22 mouse cellular contexts compared by ENCODE assay signal in the genomic region with DNA sequence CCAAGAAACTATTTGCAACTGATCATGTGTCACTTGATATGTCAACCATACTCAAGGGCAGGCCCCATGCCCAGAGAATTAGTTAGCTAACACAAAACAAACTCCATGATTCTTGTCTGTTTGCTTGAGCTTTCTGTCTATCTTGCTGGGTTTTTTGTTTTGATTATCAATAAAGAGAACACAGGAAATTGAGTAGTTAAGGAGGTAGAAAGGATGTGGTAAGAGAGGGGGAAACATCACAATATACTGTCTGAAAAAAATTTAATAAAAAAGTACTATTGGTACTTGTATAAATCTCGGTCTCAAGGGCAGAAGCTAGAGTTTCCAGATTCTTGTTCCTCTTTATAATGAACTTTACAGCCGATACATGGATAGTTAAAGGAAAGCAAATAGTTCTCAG. TPM values are rescaled to one million over a fixed set of nuclear protein-coding genes. Genes with fewer than 3 reads are reported as not detected.
DNase-seq lines count a peak whose midpoint lies in the region; ATAC-seq and TF ChIP-seq lines count a peak whose summit lies in the region.
"Had no signal": no experiment of that assay in that cellular context is flagged by ENCODE, and none has a peak within 500 bp of the region (broad histone marks: within the 10 kb centered on the region; RNA-seq: fewer than 3 reads in every experiment).

No protein-coding gene starts in this region.

- peak; percentile 49 for DNase-seq in liver, adult 2 months (ENCODE audit: extremely low read depth, low read depth, low spot score)
- no peak for DNase-seq in liver, embryonic 11.5 days (ENCODE audit: low spot score)
- peak; percentile 6 to 13 for DNase-seq in CD8-positive naive resting alpha-beta T cell, adult 2 months (ENCODE audit: low read depth in 2 of 2, low spot score in 2 of 2)
- DNase-seq in left cerebral cortex, postnatal 25 days (ENCODE audit: low spot score in 2 of 2): no peak
- DNase-seq in midbrain, embryonic 11.5 days (ENCODE audit: low spot score, missing footprints): no peak
- DNase-seq: adrenal gland, postnatal 10 days; cerebellum, adult 11-12 months; cerebellum, adult 9-10 months; cerebellum, postnatal 25 days; gastrocnemius, postnatal 25 days; heart, adult 11 months; heart, postnatal 4 days; kidney, adult 9 months had no signal

- no peak for TF ChIP-seq POLR2A in liver, adult 2 months (IDR thresholded peaks at IDR 0.05; ENCODE audit: extremely low read depth, insufficient read depth, low read length)

- H3K4me3 ChIP-seq in liver, adult 2 months (ENCODE audit: insufficient read depth, low read depth, low read length): no peak overlapping the region
- no peak overlapping the region for H3K4me3 ChIP-seq in liver, embryonic 11.5 days (ENCODE audit: low read depth, low read length)
- no peak overlapping the region for H3K4me3 ChIP-seq in hindbrain, embryonic 12.5 days
- no peak overlapping the region for H3K4me3 ChIP-seq in midbrain, embryonic 11.5 days (ENCODE audit: low read depth, low read length)
- H3K4me3 ChIP-seq: embryonic facial prominence, embryonic 12.5 days; forebrain, embryonic 15.5 days; heart, embryonic 13.5 days had no signal

- TF ChIP-seq CTCF in liver, adult 2 months (IDR thresholded peaks at IDR 0.05; ENCODE audit: low read depth, low read length): no peak

- intact Hi-C loops in left cerebral cortex, postnatal 25 days (cut with DNase I): no loop called here

- H3K27ac ChIP-seq in liver, adult 2 months (replicated peaks; ENCODE audit: insufficient read depth, low read depth, low read length): no peak overlapping the region
- no peak overlapping the region for H3K27ac ChIP-seq in liver, embryonic 11.5 days (ENCODE audit: low read depth, low read length)
- H3K27ac ChIP-seq in hindbrain, embryonic 12.5 days: no peak overlapping the region
- no peak overlapping the region for H3K27ac ChIP-seq in midbrain, embryonic 11.5 days (ENCODE audit: low read depth, low read length)
- H3K27ac ChIP-seq: embryonic facial prominence, embryonic 12.5 days; forebrain, embryonic 15.5 days; heart, embryonic 13.5 days; hindbrain, embryonic 14.5 days had no signal

- H3K4me2 ChIP-seq in liver, embryonic 11.5 days: no peak overlapping the region
- no peak overlapping the region for H3K4me2 ChIP-seq in hindbrain, embryonic 12.5 days (replicated peaks)
- H3K4me2 ChIP-seq in midbrain, embryonic 11.5 days: no peak overlapping the region
- H3K4me2 ChIP-seq: embryonic facial prominence, embryonic 12.5 days; forebrain, embryonic 15.5 days; heart, embryonic 13.5 days; hindbrain, embryonic 14.5 days had no signal

- peaks cover 4% of the 10 kb centered on the region for H3K36me3 ChIP-seq in liver, adult 2 months (ENCODE audit: control insufficient read depth, insufficient read depth, low read length)
- no peaks in the 10 kb centered on the region for H3K36me3 ChIP-seq in liver, embryonic 11.5 days (ENCODE audit: control insufficient read depth, insufficient read depth, low read length)
- H3K36me3 ChIP-seq in hindbrain, embryonic 12.5 days: no peaks in the 10 kb centered on the region
- H3K36me3 ChIP-seq in midbrain, embryonic 11.5 days (ENCODE audit: control insufficient read depth, insufficient read depth, low read length): no peaks in the 10 kb centered on the region
- H3K36me3 ChIP-seq: embryonic facial prominence, embryonic 12.5 days; forebrain, embryonic 15.5 days; G1E had no signal

- H3K27me3 ChIP-seq in liver, adult 2 months (ENCODE audit: control insufficient read depth, insufficient read depth, low read length): no peaks in the 10 kb centered on the region
- no peaks in the 10 kb centered on the region for H3K27me3 ChIP-seq in liver, embryonic 11.5 days (replicated peaks; ENCODE audit: control insufficient read depth, insufficient read depth, low read length)
- H3K27me3 ChIP-seq in hindbrain, embryonic 12.5 days: no peaks in the 10 kb centered on the region
- H3K27me3 ChIP-seq in midbrain, embryonic 11.5 days (ENCODE audit: control insufficient read depth, insufficient read depth, low read length): no peaks in the 10 kb centered on the region
- H3K27me3 ChIP-seq: embryonic facial prominence, embryonic 12.5 days; forebrain, embryonic 15.5 days; heart, embryonic 13.5 days; Patski had no signal

- H3K4me1 ChIP-seq in liver, adult 2 months (ENCODE audit: control insufficient read depth, insufficient read depth, low read length): peaks cover 5% of the 10 kb centered on the region; the same call in 1 of the 2 replicates
- no peaks in the 10 kb centered on the region for H3K4me1 ChIP-seq in liver, embryonic 11.5 days (replicated peaks; ENCODE audit: control insufficient read depth, insufficient read depth, low read length)
- no peaks in the 10 kb centered on the region for H3K4me1 ChIP-seq in hindbrain, embryonic 12.5 days
- H3K4me1 ChIP-seq in midbrain, embryonic 11.5 days (ENCODE audit: control insufficient read depth, insufficient read depth, low read length): no peaks in the 10 kb centered on the region
- H3K4me1 ChIP-seq: embryonic facial prominence, embryonic 12.5 days; forebrain, embryonic 15.5 days had no signal

- 52% methylated on average over 2 of the region's 2 CpGs for WGBS in liver, adult 2 months
- 86% methylated on average over 2 of the region's 2 CpGs for WGBS in liver, embryonic 11.5 days
- 84% methylated on average over 2 of the region's 2 CpGs for WGBS in hindbrain, embryonic 12.5 days
- 95% methylated on average over 2 of the region's 2 CpGs for WGBS in midbrain, embryonic 11.5 days

- peaks cover 9% of the 10 kb centered on the region for H3K79me2 ChIP-seq in liver, adult 2 months (ENCODE audit: control insufficient read depth, insufficient read depth, low read length)

- no peak overlapping the region for H3K9ac ChIP-seq in liver, adult 2 months (ENCODE audit: low read depth, low read length)
- H3K9ac ChIP-seq in liver, embryonic 11.5 days (ENCODE audit: low read depth, low read length): no peak overlapping the region
- H3K9ac ChIP-seq in hindbrain, embryonic 12.5 days: no peak overlapping the region
- H3K9ac ChIP-seq in midbrain, embryonic 11.5 days (ENCODE audit: low read length): no peak overlapping the region
- H3K9ac ChIP-seq: embryonic facial prominence, embryonic 12.5 days; forebrain, embryonic 15.5 days; heart, embryonic 13.5 days; hindbrain, embryonic 14.5 days had no signal

- no peak for ATAC-seq in liver, embryonic 11.5 days (replicated peaks; ENCODE audit: low FRiP score)
- ATAC-seq in activated CD4-positive, CD25-positive, alpha-beta regulatory T cell, adult 4 months: peak; percentile 94
- ATAC-seq in hindbrain, embryonic 12.5 days (ENCODE audit: low FRiP score): no peak
- no peak for ATAC-seq in midbrain, embryonic 11.5 days (ENCODE audit: low FRiP score)
- ATAC-seq: forebrain, embryonic 15.5 days; intestine, postnatal 0 days; Patski had no signal

- H3K9me3 ChIP-seq in liver, embryonic 11.5 days (ENCODE audit: control insufficient read depth, low read length): no peaks in the 10 kb centered on the region
- no peaks in the 10 kb centered on the region for H3K9me3 ChIP-seq in hindbrain, embryonic 12.5 days (replicated peaks)
- H3K9me3 ChIP-seq in midbrain, embryonic 11.5 days (ENCODE audit: control insufficient read depth, low read length): no peaks in the 10 kb centered on the region
- H3K9me3 ChIP-seq: embryonic facial prominence, embryonic 12.5 days; forebrain, embryonic 15.5 days; G1E; heart, embryonic 13.5 days had no signal

RNA-seq across cellular contexts. Expression of a gene that starts 20.9 kb away (rescaled TPM):
- total RNA-seq in liver, adult 2 months (2014; rRNA removed): 83.8 and 92.7 TPM in 2 replicates
- polyA plus RNA-seq in liver, adult 2 months (2012; rRNA removed): 3.1 and 3.5 TPM in 2 replicates
- 28.6 and 29.7 TPM in 2 replicates for polyA plus RNA-seq in liver, embryonic 11.5 days (2014; fragmentation: Nextera tagmentation; extraction: Ambion mirVana)
- polyA plus RNA-seq in activated CD4-positive, CD25-positive, alpha-beta regulatory T cell, adult 4 months (2017; shearing (Covaris generic)): 10 to 100 TPM; 19.4 to 20.3 TPM
- 56.0 and 58.3 TPM in 2 replicates for polyA plus RNA-seq in hindbrain, embryonic 12.5 days (2016; fragmentation: Nextera tagmentation; extraction: Ambion mirVana)
- total RNA-seq in left cerebral cortex, postnatal 25 days (2021): 100 to 1,000 TPM; 141 to 144 TPM
- polyA plus RNA-seq in midbrain, embryonic 11.5 days (2014; fragmentation: Nextera tagmentation; extraction: Ambion mirVana): 55.7 and 63.1 TPM in 2 replicates
- polyA plus RNA-seq: G1E had no signal

Comparison
In these comparisons a context has a peak if more than half of its experiments do, and no peak if none do; other contexts are left out.
1. DNase-seq: peak in liver, adult 2 months (single experiment) and CD8-positive naive resting alpha-beta T cell, adult 2 months (2 of 2); none in liver, embryonic 11.5 days (single experiment), left cerebral cortex, postnatal 25 days (0 of 2) and midbrain, embryonic 11.5 days (single experiment).